Mouse (Mus musculus) midbrain, embryonic 15.5 days (tissue): ENCODE results near the gene Peak1. TPM values are rescaled to one million over a fixed set of nuclear protein-coding genes. Genes with fewer than 3 reads are reported as not detected.

Source experiments
- ATAC-seq: fragments of 200-750 bp; cut with Nextera tagmentation; replicated peaks from 2 replicates; pipeline ENCODE4 v1.8.0; 2017; ENCODE audit warnings: moderate TSS enrichment
- H3K27ac ChIP-seq: fragments of 300-500 bp; sonication (generic); 2 replicates; pipeline ENCODE4 v1.5.1; 2015; ENCODE audit warnings: mild to moderate bottlenecking, inconsistent platforms
- H3K27me3 ChIP-seq: fragments of 300-500 bp; sonication (generic); replicated peaks from 2 replicates; pipeline ENCODE4 v1.6.1; 2015; ENCODE audit warnings: inconsistent platforms
- H3K36me3 ChIP-seq: fragments of 300-500 bp; sonication (generic); replicated peaks from 2 replicates; pipeline ENCODE4 v1.6.1; 2015; ENCODE audit warnings: inconsistent platforms
- H3K4me1 ChIP-seq: fragments of 300-500 bp; sonication (generic); 2 replicates; pipeline ENCODE4 v1.6.1; 2015; ENCODE audit warnings: inconsistent platforms
- H3K4me2 ChIP-seq: fragments of 300-500 bp; sonication (generic); 2 replicates; pipeline ENCODE4 v1.6.1; 2015; ENCODE audit warnings: inconsistent platforms, mild to moderate bottlenecking, moderate library complexity
- H3K4me3 ChIP-seq: fragments of 300-500 bp; sonication (generic); 2 replicates; pipeline ENCODE4 v1.5.1; 2015; ENCODE audit warnings: mild to moderate bottlenecking, inconsistent platforms
- H3K9ac ChIP-seq: fragments of 300-500 bp; sonication (generic); 2 replicates; pipeline ENCODE4 v1.6.1; 2015; ENCODE audit warnings: mild to moderate bottlenecking, inconsistent platforms
- H3K9me3 ChIP-seq: fragments of 300-500 bp; sonication (generic); 2 replicates; pipeline ENCODE4 v1.6.1; 2016; ENCODE audit warnings: inconsistent platforms
- WGBS: fragments of 180-500 bp; shearing (Covaris S2); methylation state at CpG from one replicate; pipeline ENCODE4 v1.1.7; 2015; ENCODE audit warnings: mixed read lengths; 5-methylcytosine and 5-hydroxymethylcytosine counted together
- polyA plus RNA-seq: library from polyadenylated mRNA; unstranded; fragments of >200 nt; fragmentation: Nextera tagmentation; extraction: Ambion mirVana; gene quantifications from 2 replicates; pipeline ENCODE4 v1.2.1, GENCODE M21; 2015

The Peak1 gene
- polyA plus RNA-seq, 1 experiment from 2014 or later = 4.4 TPM

DNA sequence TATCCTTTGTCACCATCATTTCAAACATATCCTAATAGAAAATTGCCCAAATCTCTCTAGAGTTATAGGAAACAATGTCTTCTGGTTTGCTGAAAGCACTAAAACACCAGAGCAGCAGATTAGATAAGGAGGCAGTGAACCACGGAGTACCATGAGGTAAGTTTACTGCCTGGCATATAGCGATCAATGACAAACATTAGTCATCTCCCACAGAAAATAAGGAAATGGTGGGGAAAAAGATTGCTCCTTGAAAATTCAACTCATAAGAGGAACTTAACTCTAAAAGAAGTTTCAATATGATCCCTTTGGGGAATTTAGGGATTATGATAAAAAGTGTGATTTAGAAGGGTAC is 145.6 kb downstream of the Peak1 start:
- 91% methylated on average over 2 of the region's 2 CpGs for WGBS
- H3K4me2 ChIP-seq = no peak overlapping the region
- H3K36me3 ChIP-seq = no peaks in the 10 kb centered on the region
- ATAC-seq = no peak
- H3K4me1 ChIP-seq = peaks cover 9% of the 10 kb centered on the region
- H3K4me3 ChIP-seq = no peak overlapping the region
- H3K9me3 ChIP-seq = no peaks in the 10 kb centered on the region
- H3K27ac ChIP-seq = no peak overlapping the region
- H3K9ac ChIP-seq = no peak overlapping the region
- H3K27me3 ChIP-seq = no peaks in the 10 kb centered on the region

GRCm38 (mm10) chr9:56271326-56272246 is 146.3 kb downstream of the Peak1 start:
- peak overlapping the region; percentile 24 for H3K4me2 ChIP-seq
- ATAC-seq = 0 out of 2 replicates have a peak, but pooled peaks have one; percentile 27
- no peak overlapping the region for H3K4me3 ChIP-seq
- no peaks in the 10 kb centered on the region for H3K9me3 ChIP-seq
- H3K27me3 ChIP-seq = no peaks in the 10 kb centered on the region
- 67% methylated on average over 21 of the region's 21 CpGs for WGBS
- no peaks in the 10 kb centered on the region for H3K36me3 ChIP-seq
- peak overlapping the region; percentile 48; the same call in 1 of the 2 replicates for H3K27ac ChIP-seq
- no peak overlapping the region for H3K9ac ChIP-seq
- peaks cover 9% of the 10 kb centered on the region for H3K4me1 ChIP-seq

GRCm38 (mm10) chr9:56269101-56269500 is 148.8 kb downstream of the Peak1 start:
- Histone ChIP-seq H3K27ac (no peak overlapping the region), H3K4me2 (no peak overlapping the region), H3K4me3 (no peak overlapping the region), H3K9ac (no peak overlapping the region), H3K27me3 (no peaks in the 10 kb centered on the region), H3K4me1 (peaks cover 9% of the 10 kb centered on the region), H3K9me3 (no peaks in the 10 kb centered on the region), H3K36me3 (no peaks in the 10 kb centered on the region)
- ATAC-seq = no peak
- 83% methylated on average over 3 of the region's 3 CpGs for WGBS

- Histone ChIP-seq H3K27me3 (no peaks in the 10 kb centered on the region), H3K36me3 (no peaks in the 10 kb centered on the region), H3K9ac (no peak overlapping the region), H3K27ac (no peak overlapping the region), H3K4me3 (no peak overlapping the region), H3K4me1 (peaks cover 4% of the 10 kb centered on the region), H3K4me2 (no peak overlapping the region), H3K9me3 (no peaks in the 10 kb centered on the region)
- 91% methylated on average over 7 of the region's 7 CpGs for WGBS
- no peak for ATAC-seq
Measured at GRCm38 (mm10) chr9:56266200-56266815, 151.6 kb downstream of the Peak1 start.

GRCm38 (mm10) chr9:56265460-56266199 is 152.2 kb downstream of the Peak1 start:
- H3K4me2 ChIP-seq = no peak overlapping the region
- WGBS = 88% methylated on average over 5 of the region's 5 CpGs
- H3K4me3 ChIP-seq = no peak overlapping the region
- ATAC-seq = no peak
- no peaks in the 10 kb centered on the region for H3K27me3 ChIP-seq
- H3K36me3 ChIP-seq = no peaks in the 10 kb centered on the region
- no peak overlapping the region for H3K27ac ChIP-seq
- H3K4me1 ChIP-seq = no peaks in the 10 kb centered on the region
- H3K9me3 ChIP-seq = peaks cover under 1% of the 10 kb centered on the region; the same call in 1 of the 2 replicates
- H3K9ac ChIP-seq = no peak overlapping the region

DNA sequence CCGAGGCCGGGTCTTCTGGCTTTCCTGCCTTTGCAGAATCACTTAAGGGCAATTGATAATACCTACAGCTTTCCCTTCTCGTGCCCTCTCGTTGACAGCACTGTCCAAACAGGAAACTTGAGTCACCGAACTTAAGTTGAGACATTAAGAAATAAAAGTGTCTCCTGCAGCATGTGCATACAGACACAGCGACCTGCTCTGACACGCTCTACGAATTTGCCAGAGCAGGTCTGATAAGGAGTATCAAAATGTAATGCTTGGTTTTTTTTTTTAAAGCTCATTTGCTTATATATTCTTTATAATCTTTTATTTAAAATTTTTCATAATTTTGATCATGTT is 152.9 kb downstream of the Peak1 start:
- Histone ChIP-seq H3K9me3 (peaks cover 6% of the 10 kb centered on the region), H3K27me3 (no peaks in the 10 kb centered on the region), H3K4me3 (no peak overlapping the region), H3K4me1 (no peaks in the 10 kb centered on the region), H3K9ac (no peak overlapping the region), H3K36me3 (peaks cover 3% of the 10 kb centered on the region; the same call in 1 of the 2 replicates), H3K4me2 (no peak overlapping the region), H3K27ac (no peak overlapping the region)
- no peak for ATAC-seq
- 84% methylated on average over 8 of the region's 8 CpGs for WGBS

GRCm38 (mm10) chr9:56264308-56265021 is 153.4 kb downstream of the Peak1 start:
- ATAC-seq = peak; percentile 78; the same call in 1 of the 2 replicates
- 64% methylated on average over 7 of the region's 7 CpGs for WGBS
- H3K27ac ChIP-seq = no peak overlapping the region
- peaks cover 6% of the 10 kb centered on the region for H3K9me3 ChIP-seq
- no peak overlapping the region for H3K4me3 ChIP-seq
- no peaks in the 10 kb centered on the region for H3K4me1 ChIP-seq
- H3K9ac ChIP-seq = no peak overlapping the region
- H3K4me2 ChIP-seq = no peak overlapping the region
- H3K27me3 ChIP-seq = no peaks in the 10 kb centered on the region
- H3K36me3 ChIP-seq = peaks cover 3% of the 10 kb centered on the region; the same call in 1 of the 2 replicates

- Histone ChIP-seq H3K36me3 (peaks cover 3% of the 10 kb centered on the region; the same call in 1 of the 2 replicates), H3K9ac (no peak overlapping the region), H3K4me2 (no peak overlapping the region), H3K4me3 (no peak overlapping the region), H3K9me3 (peaks cover 6% of the 10 kb centered on the region), H3K4me1 (no peaks in the 10 kb centered on the region), H3K27ac (no peak overlapping the region), H3K27me3 (no peaks in the 10 kb centered on the region)
- 84% methylated on average over 1 of the region's 1 CpGs for WGBS
- no peak for ATAC-seq
Measured at GRCm38 (mm10) chr9:56263055-56263454, 154.8 kb downstream of the Peak1 start.

GRCm38 (mm10) chr9:56260495-56261136 is 157.3 kb downstream of the Peak1 start:
- no peak for ATAC-seq
- H3K27me3 ChIP-seq = no peaks in the 10 kb centered on the region
- no peak overlapping the region for H3K9ac ChIP-seq
- H3K4me3 ChIP-seq = no peak overlapping the region
- H3K9me3 ChIP-seq = peaks cover 6% of the 10 kb centered on the region
- 90% methylated on average over 14 of the region's 14 CpGs for WGBS
- H3K27ac ChIP-seq = no peak overlapping the region
- no peak overlapping the region for H3K4me2 ChIP-seq
- H3K4me1 ChIP-seq = no peaks in the 10 kb centered on the region
- peaks cover 3% of the 10 kb centered on the region; the same call in 1 of the 2 replicates for H3K36me3 ChIP-seq

DNA sequence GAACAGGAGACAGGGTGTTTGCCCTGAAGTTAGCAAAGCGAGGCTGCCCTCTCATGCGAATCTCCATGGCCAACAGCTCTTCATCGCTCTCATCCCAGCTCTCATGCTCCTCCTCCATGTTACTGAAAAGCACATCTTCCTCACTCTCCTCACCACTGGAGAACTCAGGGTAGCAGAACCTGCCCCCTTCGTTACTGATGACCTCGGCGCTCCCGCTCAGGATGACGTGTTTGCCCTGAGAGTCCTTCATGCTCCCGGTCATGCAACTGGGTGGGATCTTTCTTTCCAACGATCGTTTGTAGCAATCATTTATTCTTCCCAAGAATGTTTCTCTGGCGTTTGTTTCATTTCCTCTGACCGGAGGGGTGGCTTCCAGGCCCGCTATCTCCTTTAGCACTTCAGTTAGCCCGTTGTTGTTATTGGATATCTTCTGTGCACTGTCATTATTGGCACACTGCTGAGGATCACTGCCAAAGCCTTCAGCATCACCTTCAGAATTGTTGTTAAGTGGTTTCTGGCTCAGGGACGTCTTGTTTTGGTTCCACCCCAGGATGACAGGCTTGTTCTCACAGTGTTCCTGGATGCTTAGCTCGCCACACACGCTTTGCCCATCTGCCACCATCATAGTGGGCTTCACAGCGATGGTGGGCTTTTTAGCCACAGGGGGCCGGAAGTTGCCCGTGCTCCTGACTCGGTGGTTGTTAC is 157.9 kb downstream of the Peak1 start:
- Histone ChIP-seq H3K27ac (no peak overlapping the region), H3K9me3 (peaks cover 6% of the 10 kb centered on the region), H3K4me1 (no peaks in the 10 kb centered on the region), H3K4me3 (no peak overlapping the region), H3K36me3 (peaks cover 3% of the 10 kb centered on the region; the same call in 1 of the 2 replicates), H3K9ac (no peak overlapping the region), H3K4me2 (no peak overlapping the region), H3K27me3 (no peaks in the 10 kb centered on the region)
- ATAC-seq = no peak
- 89% methylated on average over 22 of the region's 22 CpGs for WGBS

DNA sequence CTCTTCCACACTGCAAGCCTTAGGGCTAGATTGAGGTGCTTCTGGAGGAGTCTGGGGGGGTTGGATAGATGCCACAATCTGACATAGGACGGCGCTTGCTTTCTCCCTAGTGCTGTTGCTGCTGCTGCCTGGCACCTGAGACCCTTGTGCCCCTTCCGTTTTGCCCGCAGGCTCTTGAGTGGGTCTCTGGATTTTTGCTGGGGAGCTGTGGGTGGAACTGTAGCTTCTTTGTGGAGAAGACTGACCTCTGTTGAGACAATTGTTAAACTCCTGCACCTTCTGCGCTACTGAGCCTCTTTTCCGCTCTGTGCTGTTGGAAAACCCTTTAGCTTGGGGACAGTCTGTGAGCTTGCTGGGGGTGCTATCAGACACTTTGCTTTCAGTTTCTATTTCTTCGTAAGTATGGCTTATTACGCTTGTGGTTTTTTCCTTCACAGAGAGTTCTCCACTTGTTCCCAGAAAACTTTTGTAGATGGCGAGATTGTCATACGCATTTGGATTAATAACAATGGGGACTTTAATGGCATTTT is 159.5 kb downstream of the Peak1 start:
- H3K9ac ChIP-seq = no peak overlapping the region
- H3K9me3 ChIP-seq = peaks cover 6% of the 10 kb centered on the region
- peaks cover 3% of the 10 kb centered on the region; the same call in 1 of the 2 replicates for H3K36me3 ChIP-seq
- no peak overlapping the region for H3K27ac ChIP-seq
- no peaks in the 10 kb centered on the region for H3K27me3 ChIP-seq
- H3K4me2 ChIP-seq = no peak overlapping the region
- ATAC-seq = no peak
- no peak overlapping the region for H3K4me3 ChIP-seq
- no peaks in the 10 kb centered on the region for H3K4me1 ChIP-seq
- WGBS = 93% methylated on average over 10 of the region's 10 CpGs
